Mouse (Mus musculus): Measurements from ENCODE around the gene Vps11.

- TF ChIP-seq POLR2A (IDR thresholded peaks at IDR 0.05; ENCODE audit: control insufficient read depth, extremely low read depth, insufficient read depth, low read length, poor library complexity) (peak; percentile 75), CTCF (IDR thresholded peaks at IDR 0.05; ENCODE audit: borderline replicate concordance, control insufficient read depth, extremely low read depth, insufficient read depth, low read length, poor library complexity) (peak; percentile 69; the same call in 1 of the 2 replicates)
These were observed 55.9 kb downstream of the Vps11 start, which contains the start of gene Hinfp for GRCm38 (mm10) chr9:44305466-44306079.

All from thymus, adult 2 months (tissue).